Mouse (Mus musculus) urinary bladder, postnatal 25 days (tissue): ENCODE measurements around the gene Samm50.

Source experiments
- DNase-seq: peaks from one replicate; pipeline ENCODE4 v3.0.0; 2022; ENCODE audit warnings: low spot score

The Samm50 gene

DNA sequence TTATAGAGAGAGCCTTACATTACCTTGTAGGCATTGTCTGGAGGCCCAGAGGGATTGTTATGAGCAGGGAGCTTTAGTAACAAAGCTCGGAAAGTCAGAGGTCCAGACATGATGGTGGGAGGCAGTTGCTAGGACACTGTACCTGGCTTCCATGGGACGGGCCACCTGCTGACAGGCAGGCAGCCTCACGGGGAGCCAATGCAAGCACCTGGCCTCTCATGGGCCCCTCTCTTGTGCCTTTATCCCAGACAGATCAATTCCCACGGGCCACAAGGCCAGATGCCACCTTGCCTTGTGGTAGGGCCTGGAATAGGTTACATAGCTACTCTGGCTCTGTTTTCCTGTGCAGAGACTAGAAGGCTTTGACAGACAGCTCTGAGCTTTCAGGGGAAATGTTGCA lies 19.5 kb downstream of the Samm50 start:
- no peak for DNase-seq

- peak; percentile 81 for DNase-seq
Observed at GRCm38 (mm10) chr15:84212031-84212755, 20.2 kb downstream of the Samm50 start.

GRCm38 (mm10) chr15:84212756-84213105 lies 20.7 kb downstream of the Samm50 start:
- DNase-seq, result no peak

DNA sequence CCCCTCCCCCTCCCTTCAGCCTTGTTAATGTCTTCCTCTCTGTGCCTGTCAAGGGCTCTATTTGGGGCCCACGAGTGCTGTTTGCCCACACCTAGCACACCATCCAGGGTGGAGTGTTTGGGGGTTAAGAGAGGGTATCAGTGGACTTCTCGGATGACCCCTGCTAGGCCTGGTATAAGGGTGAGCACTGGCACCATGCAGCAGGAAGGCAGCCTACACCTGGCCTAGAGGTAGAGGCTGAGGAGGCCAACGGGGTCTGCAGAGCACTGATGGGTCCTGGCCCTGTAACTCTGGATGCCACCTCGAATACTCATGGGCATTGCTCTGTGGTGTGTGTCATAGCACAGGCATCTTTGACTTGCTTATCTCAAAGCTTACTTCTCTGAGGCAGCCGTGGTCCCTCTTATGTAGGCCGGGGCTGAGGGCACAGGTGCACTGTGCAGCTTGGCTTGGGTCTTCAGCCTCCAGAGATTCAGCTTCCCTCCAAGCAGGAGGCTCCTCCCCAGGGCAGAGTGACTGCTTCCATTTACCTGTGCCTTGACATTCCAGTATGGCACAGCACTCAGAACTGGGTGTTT lies 21.2 kb downstream of the Samm50 start:
- no peak for DNase-seq

GRCm38 (mm10) chr15:84214476-84214875 lies 22.4 kb downstream of the Samm50 start:
- DNase-seq, result no peak

DNA sequence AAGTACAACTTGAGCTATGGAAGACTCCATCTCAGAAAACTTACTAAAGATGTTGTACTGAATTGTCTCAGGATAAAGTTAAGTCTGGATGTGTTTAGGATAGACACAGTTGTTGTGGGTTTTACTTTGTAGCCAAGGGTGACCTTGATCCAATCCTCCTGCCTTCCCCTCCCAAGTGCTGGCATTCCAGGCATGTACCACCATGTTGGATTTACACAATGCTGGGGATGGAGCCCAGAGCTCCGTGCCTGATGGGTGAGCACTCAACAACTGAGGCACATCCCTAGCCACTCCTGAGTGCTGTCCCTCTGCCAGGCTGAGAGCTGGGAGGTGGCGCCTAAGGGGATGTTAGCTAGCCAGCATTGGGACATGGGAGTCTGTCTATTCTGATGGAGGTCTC lies 23.2 kb downstream of the Samm50 start:
- no peak for DNase-seq

DNA sequence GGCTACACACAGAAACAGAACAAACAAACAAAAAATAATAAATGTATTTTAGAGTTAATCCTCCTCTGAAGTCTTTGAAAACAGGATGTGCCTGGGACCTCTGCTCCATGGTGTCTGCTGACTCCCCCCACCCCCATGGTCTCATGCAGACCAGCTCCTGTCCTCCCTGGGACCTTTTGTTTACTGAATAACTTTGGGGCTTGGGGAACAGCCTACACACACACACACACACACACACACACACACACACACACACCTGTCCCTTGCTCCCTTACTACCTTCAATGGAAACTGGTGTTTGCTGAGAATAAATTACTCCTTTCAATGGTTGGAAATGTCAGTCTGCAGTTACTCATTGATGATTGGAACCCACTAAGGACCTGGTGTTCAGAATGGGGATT lies 24.0 kb downstream of the Samm50 start:
- no peak for DNase-seq

GRCm38 (mm10) chr15:84216461-84217084 lies 24.5 kb downstream of the Samm50 start:
- no peak for DNase-seq

DNA sequence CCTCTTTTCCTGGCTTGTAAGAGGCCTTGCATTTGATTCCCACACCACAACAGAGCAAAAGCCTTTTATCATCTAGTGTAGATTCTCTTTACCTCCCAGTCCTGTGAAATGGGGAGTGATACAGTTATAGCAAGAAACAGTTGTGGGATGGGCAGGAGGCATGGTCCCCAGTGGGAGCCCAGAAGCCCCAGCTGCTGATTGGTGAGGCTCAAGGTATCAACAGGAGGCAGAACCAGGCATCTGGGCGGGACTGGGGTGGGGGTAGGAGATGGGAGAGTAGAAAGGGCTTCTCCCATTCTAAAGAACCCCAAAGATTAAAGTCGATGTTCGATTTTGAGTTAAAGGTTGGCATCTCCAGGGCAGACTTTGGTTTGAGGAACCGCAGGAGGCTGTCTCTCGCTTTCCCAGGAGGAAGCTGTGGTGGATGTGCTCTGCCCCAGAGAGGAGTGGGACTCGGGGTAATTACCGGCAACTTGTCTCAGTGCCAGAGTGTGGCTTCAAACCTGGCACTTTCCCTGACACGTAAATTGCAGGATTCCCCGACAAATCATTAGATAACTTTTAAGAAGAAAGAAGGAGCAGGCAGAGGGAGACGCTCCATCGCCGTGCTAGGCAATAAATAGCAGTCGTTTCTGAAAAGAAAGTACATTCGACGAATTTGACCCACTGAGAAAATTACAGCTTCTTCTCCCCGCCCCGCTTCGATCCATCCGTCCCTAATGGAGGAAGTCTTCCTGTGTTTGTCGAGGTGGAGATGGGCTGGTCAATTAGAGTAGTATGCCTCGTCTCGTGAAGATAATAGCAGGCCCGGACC lies 26.1 kb downstream of the Samm50 start:
- no peak for DNase-seq

- no peak for DNase-seq
Observed at GRCm38 (mm10) chr15:84218783-84219271, 26.8 kb downstream of the Samm50 start.

- DNase-seq, result no peak
Observed at GRCm38 (mm10) chr15:84221539-84221938, 29.5 kb downstream of the Samm50 start.

DNA sequence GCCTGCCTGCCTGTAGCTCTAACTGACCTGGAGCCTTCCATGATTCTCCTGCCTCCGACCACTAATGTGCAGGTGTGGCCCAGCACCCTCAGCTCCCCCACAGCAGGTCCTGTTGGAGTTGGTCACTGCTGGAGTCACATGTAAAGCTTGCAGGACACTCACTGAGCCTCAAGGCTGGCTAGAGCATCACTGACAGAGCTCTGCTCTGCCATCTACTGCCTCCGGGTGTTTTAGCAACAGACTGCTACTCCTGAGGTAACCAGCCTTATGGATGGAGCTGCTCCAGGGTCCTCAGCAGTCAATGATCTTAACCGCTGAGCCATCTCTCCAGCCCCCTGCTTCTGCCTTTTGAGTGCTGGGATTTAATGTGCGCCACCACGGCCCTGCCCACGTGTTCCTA lies 31.4 kb downstream of the Samm50 start:
- no peak for DNase-seq

- no peak for DNase-seq
Observed at GRCm38 (mm10) chr15:84224779-84225178, 32.7 kb downstream of the Samm50 start.

- DNase-seq, result no peak
Observed at GRCm38 (mm10) chr15:84226918-84227317, 34.9 kb downstream of the Samm50 start.

DNA sequence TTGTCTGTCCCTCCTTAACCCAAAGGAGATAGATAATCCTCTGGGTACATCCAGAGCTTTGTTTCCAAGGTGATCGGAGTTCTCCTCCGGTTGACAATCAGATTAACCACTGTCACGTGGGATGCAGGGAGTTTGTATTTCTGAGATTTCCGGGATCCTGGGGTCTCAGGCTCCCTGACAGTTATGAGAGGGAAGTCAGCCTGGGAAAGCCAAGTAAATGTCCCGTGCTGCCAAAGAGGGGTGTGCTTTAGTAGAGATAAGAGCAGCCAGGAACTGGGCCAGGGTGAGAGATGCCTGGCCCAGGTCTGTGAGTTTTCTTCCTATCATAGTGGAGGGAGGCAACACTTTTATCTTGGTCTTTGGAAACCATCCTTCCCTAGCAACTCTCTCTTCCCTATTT lies 38.6 kb downstream of the Samm50 start:
- no peak for DNase-seq

DNA sequence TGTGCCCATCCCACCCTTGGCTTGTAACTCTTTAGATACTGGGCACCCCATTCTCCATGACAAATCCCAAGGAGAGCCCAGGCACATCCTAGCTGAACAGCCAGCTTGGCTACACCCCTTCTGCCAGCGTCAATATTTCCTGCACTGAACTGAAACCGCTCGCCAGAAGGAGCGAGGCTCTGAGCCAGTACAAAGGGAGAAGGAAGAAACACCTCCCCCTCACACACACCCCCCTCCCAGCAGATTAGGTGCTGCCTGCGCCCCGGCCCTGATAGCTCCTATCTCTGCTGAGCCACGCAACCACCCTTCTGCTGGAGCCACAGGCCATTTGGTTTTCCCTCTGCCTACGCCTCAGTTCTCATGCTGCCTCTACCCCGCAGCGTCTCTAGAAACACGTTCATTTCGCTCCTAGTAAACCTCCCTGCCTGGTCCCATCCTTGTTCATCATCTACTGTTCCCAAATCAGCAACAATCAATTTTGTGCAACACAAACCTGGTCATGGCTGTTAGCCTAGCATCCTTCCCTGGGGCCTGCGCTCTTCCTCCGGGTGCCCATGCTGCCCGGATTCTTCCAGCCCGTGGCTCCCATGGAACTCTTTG lies 39.2 kb downstream of the Samm50 start:
- no peak for DNase-seq

GRCm38 (mm10) chr15:84231721-84232561 lies 39.9 kb downstream of the Samm50 start, which contains the start of gene Parvb:
TSS of gene Parvb (plus strand) at chr15:84232043.
- DNase-seq, result no peak

GRCm38 (mm10) chr15:84232609-84233008 lies 40.6 kb downstream of the Samm50 start:
- DNase-seq, result no peak

- no peak for DNase-seq
Observed at GRCm38 (mm10) chr15:84234794-84235581, 42.9 kb downstream of the Samm50 start.

DNA sequence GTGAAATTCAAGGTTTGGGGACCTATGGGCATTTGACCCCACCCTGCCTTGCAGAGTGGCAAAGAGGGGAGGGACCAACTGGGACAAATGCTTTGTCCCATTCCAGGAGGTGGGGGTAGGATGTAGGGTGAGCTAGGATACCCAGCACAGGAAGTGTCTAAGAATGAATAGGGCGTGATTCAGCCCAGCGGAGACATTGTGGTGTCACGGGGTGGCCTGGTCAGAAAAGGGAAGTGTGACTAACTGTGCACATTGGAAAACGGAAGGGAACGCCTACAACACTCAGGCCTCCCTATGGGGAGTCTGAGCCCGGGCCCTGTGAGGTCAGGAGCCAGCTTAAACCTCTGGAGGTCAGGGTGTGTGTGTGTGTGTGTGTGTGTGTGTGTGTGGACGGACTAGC lies 43.6 kb downstream of the Samm50 start:
- DNase-seq, result no peak
